Comparison of ENCODE assay signal across 8 mouse cellular contexts in the genomic region with DNA sequence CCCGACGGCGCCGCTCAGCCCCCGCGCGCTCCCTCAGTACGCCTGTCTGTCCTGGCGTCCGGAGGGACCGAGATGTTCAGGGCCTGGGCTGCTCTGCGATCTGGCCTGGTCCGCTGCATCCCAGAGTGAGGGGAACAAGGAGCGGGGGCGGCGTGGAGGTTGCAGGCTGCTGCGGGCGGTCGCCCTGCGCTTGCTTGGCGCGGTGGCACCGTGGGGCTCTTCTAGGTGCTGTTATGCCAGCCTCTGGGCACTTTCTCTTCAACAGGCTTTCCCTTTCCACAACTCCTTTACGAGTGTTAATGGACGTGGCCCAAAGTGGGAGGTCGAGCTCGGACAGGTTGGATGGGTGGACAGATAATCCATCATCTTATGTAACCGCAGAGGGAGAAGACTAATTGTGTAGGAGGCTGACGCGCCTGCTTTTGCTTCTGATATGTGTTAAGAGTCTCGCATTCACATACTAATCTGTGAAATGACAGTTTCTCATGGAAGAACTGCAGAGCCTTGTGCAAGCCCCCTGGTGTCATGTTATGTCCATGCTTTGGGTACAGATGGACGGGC. TPM values are rescaled to one million over a fixed set of nuclear protein-coding genes. Genes with fewer than 3 reads are reported as not detected.
A peak's percentile ranks its signal among the peaks of the same experiment; 100 is the strongest.
DNase-seq lines count a peak whose midpoint lies in the region; ATAC-seq and TF ChIP-seq lines count a peak whose summit lies in the region.

No protein-coding gene starts in this region.

- H3K9me3 ChIP-seq in heart, embryonic 15.5 days (replicated peaks), result no peaks in the 10 kb centered on the region
- no peaks in the 10 kb centered on the region for H3K9me3 ChIP-seq in limb, embryonic 15.5 days
- H3K9me3 ChIP-seq in neural tube, embryonic 12.5 days, result no peaks in the 10 kb centered on the region

- 0 out of 2 replicates have a peak, but pooled peaks have one; percentile 2 for ATAC-seq in heart, embryonic 15.5 days (replicated peaks; ENCODE audit: insufficient number of reproducible peaks, insufficient read depth, low FRiP score, low read depth)
- ATAC-seq in limb, embryonic 15.5 days (ENCODE audit: insufficient number of reproducible peaks, low FRiP score, low TSS enrichment, low read depth), result no peak
- ATAC-seq in neural tube, embryonic 12.5 days (ENCODE audit: low FRiP score, low read depth), result peak; percentile 26; the same call in 1 of the 2 replicates

- H3K9ac ChIP-seq in heart, embryonic 15.5 days, result peak overlapping the region; percentile 69
- H3K9ac ChIP-seq in limb, embryonic 15.5 days, result peak overlapping the region; percentile 82
- peak overlapping the region; percentile 77 for H3K9ac ChIP-seq in neural tube, embryonic 12.5 days

- H3K27me3 ChIP-seq in heart, embryonic 15.5 days, result peaks cover 18% of the 10 kb centered on the region
- no peaks in the 10 kb centered on the region for H3K27me3 ChIP-seq in limb, embryonic 15.5 days
- peaks cover 11% of the 10 kb centered on the region; the same call in 1 of the 2 replicates for H3K27me3 ChIP-seq in neural tube, embryonic 12.5 days (replicated peaks)

- H3K36me3 ChIP-seq in heart, embryonic 15.5 days, result no peaks in the 10 kb centered on the region
- no peaks in the 10 kb centered on the region for H3K36me3 ChIP-seq in limb, embryonic 15.5 days
- H3K36me3 ChIP-seq in neural tube, embryonic 12.5 days, result no peaks in the 10 kb centered on the region

- H3K27ac ChIP-seq in gastrocnemius, adult 2 months, result peak overlapping the region; percentile 85
- H3K27ac ChIP-seq in heart, embryonic 15.5 days, result peak overlapping the region; percentile 48; the same call in 1 of the 2 replicates
- H3K27ac ChIP-seq in limb, embryonic 15.5 days, result peak overlapping the region; percentile 83
- H3K27ac ChIP-seq in neural tube, embryonic 12.5 days, result no peak overlapping the region

- H3K4me1 ChIP-seq in heart, embryonic 15.5 days (replicated peaks), result peaks cover 41% of the 10 kb centered on the region
- peaks cover 75% of the 10 kb centered on the region for H3K4me1 ChIP-seq in limb, embryonic 15.5 days
- H3K4me1 ChIP-seq in neural tube, embryonic 12.5 days, result peaks cover 46% of the 10 kb centered on the region

- peak overlapping the region; percentile 74 for H3K4me3 ChIP-seq in gastrocnemius, adult 2 months
- H3K4me3 ChIP-seq in heart, embryonic 15.5 days, result peak overlapping the region; percentile 66
- peak overlapping the region; percentile 79 for H3K4me3 ChIP-seq in limb, embryonic 15.5 days
- peak overlapping the region; percentile 60 for H3K4me3 ChIP-seq in neural tube, embryonic 12.5 days

- TF ChIP-seq CTCF in gastrocnemius, adult 2 months (IDR thresholded peaks at IDR 0.05), result no peak

- intact Hi-C loops in gastrocnemius, adult 2 months (cut with DNase I), result no loop called here
- intact Hi-C loops in gastrocnemius, postnatal 14 days (cut with DNase I; ENCODE audit: low total_unique reads), result no loop called here

- 6% methylated on average over 32 of the region's 32 CpGs for WGBS in heart, embryonic 15.5 days
- WGBS in limb, embryonic 15.5 days, result 2% methylated on average over 32 of the region's 32 CpGs
- WGBS in neural tube, embryonic 12.5 days, result 6% methylated on average over 32 of the region's 32 CpGs

- no peak for DNase-seq in gastrocnemius, adult 2 months
- DNase-seq in gastrocnemius, postnatal 14 days, result no peak
- peak; percentile 42 for DNase-seq in thymus, postnatal 0 days (ENCODE audit: low spot score)
- no peak for DNase-seq in thymus, postnatal 36 days
- no peak for DNase-seq in urinary bladder, adult 18-20 months (ENCODE audit: low spot score in 2 of 2)

- H3K4me2 ChIP-seq in heart, embryonic 15.5 days, result peak overlapping the region; percentile 94
- H3K4me2 ChIP-seq in limb, embryonic 15.5 days, result peak overlapping the region; percentile 96
- H3K4me2 ChIP-seq in neural tube, embryonic 12.5 days (replicated peaks), result peak overlapping the region; percentile 99

RNA-seq across cellular contexts. Expression of gene Baiap2, which starts 0.9 kb away (rescaled TPM):
- total RNA-seq in gastrocnemius, adult 2 months (2021), result 1 to 10 TPM; 1.5 to 2.0 TPM
- total RNA-seq in gastrocnemius, postnatal 14 days (2021), result 1 to 10 TPM; 3.4 to 3.9 TPM
- polyA plus RNA-seq in thymus, postnatal 0 days (2015; fragmentation: Nextera tagmentation; extraction: Ambion mirVana), result 25.1 and 26.3 TPM in 2 replicates
- polyA plus RNA-seq in heart, embryonic 15.5 days (2015; fragmentation: Nextera tagmentation; extraction: Ambion mirVana), result 11.0 and 16.3 TPM in 2 replicates
- polyA plus RNA-seq in limb, embryonic 15.5 days (2015; fragmentation: Nextera tagmentation; extraction: Ambion mirVana), result 40.2 and 41.9 TPM in 2 replicates
- polyA plus RNA-seq in neural tube, embryonic 12.5 days (2016; fragmentation: Nextera tagmentation; extraction: Ambion mirVana), result 10.4 and 11.8 TPM in 2 replicates

RNA-seq across cellular contexts. Expression of gene Chmp6, which starts 30.3 kb away (rescaled TPM):
- total RNA-seq in gastrocnemius, adult 2 months (2021), result 10 to 100 TPM; 29.6 to 31.3 TPM
- 10 to 100 TPM; 22.7 to 25.2 TPM for total RNA-seq in gastrocnemius, postnatal 14 days (2021)
- polyA plus RNA-seq in thymus, postnatal 0 days (2015; fragmentation: Nextera tagmentation; extraction: Ambion mirVana), result 81.4 and 86.0 TPM in 2 replicates
- polyA plus RNA-seq in heart, embryonic 15.5 days (2015; fragmentation: Nextera tagmentation; extraction: Ambion mirVana), result 57.3 and 69.5 TPM in 2 replicates
- polyA plus RNA-seq in limb, embryonic 15.5 days (2015; fragmentation: Nextera tagmentation; extraction: Ambion mirVana), result 97.2 and 101 TPM in 2 replicates
- polyA plus RNA-seq in neural tube, embryonic 12.5 days (2016; fragmentation: Nextera tagmentation; extraction: Ambion mirVana), result 95.6 and 99.4 TPM in 2 replicates
